Mouse (Mus musculus) CH12.LX (cell line): ENCODE data around the gene Ccdc150.

ENCODE experiments used
- CHD1 ChIP-seq: IDR thresholded peaks from 2 replicates; pipeline ENCODE4 v1.6.1; 2012; ENCODE audit warnings: low read depth, low read length, improper control_type of control experiment, inconsistent platforms
- CTCF ChIP-seq, 2 experiments: IDR thresholded peaks in 1 of 2; conservative IDR thresholded peaks in 1 of 2; 2 replicates each; pipeline ENCODE4 v1.5.1; 2011 to 2012; ENCODE audit warnings: low read depth in 2 of 2, low read length in 2 of 2, improper control_type of control experiment in 1 of 2, inconsistent platforms in 1 of 2, mild to moderate bottlenecking in 1 of 2, moderate library complexity in 1 of 2
- EP300 ChIP-seq: IDR thresholded peaks from 2 replicates; pipeline ENCODE4 v1.6.1; 2011; ENCODE audit warnings: low read length, improper control_type of control experiment
- HCFC1 ChIP-seq: IDR thresholded peaks from 2 replicates; pipeline ENCODE4 v1.6.1; 2012; ENCODE audit warnings: low read depth, mild to moderate bottlenecking, inconsistent platforms, low read length, improper control_type of control experiment
- MAFK ChIP-seq: IDR thresholded peaks from 2 replicates; pipeline ENCODE4 v1.6.1; 2011; ENCODE audit warnings: low read length, improper control_type of control experiment; ENCODE audit not compliant: insufficient replicate concordance
- POLR2A ChIP-seq: IDR thresholded peaks from 2 replicates; pipeline ENCODE4 v1.6.1; 2011; ENCODE audit warnings: low read depth, mild to moderate bottlenecking, improper control_type of control experiment, low read length
- TCF12 ChIP-seq: IDR thresholded peaks from 2 replicates; pipeline ENCODE4 v1.6.1; 2014; ENCODE audit warnings: low read depth, mild to moderate bottlenecking, inconsistent platforms, low read length, improper control_type of control experiment

- TF ChIP-seq EP300: no peak
- TF ChIP-seq CTCF (conservative IDR thresholded peaks at IDR 0.05 in 1 of 2, IDR thresholded peaks at IDR 0.05 in 1 of 2; ENCODE audit: low read depth in 2 of 2, low read length in 2 of 2): no peak
- no peak for TF ChIP-seq POLR2A
- TF ChIP-seq MAFK: no peak
- no peak for TF ChIP-seq CHD1
- TF ChIP-seq HCFC1: no peak
- no peak for TF ChIP-seq TCF12
These were observed 106.1 kb downstream of the Ccdc150 start for GRCm38 (mm10) chr1:54356566-54356965.
